Mouse (Mus musculus) mature B cell (primary cell): ENCODE results near the gene Sec24c.

Experiments
- in situ Hi-C: fragments of 300-500 bp; cut with MboI; formaldehyde crosslinking; loops from 2 replicates; pipeline ENCODE4 v1.14.3; 2019

Gene Sec24c

DNA sequence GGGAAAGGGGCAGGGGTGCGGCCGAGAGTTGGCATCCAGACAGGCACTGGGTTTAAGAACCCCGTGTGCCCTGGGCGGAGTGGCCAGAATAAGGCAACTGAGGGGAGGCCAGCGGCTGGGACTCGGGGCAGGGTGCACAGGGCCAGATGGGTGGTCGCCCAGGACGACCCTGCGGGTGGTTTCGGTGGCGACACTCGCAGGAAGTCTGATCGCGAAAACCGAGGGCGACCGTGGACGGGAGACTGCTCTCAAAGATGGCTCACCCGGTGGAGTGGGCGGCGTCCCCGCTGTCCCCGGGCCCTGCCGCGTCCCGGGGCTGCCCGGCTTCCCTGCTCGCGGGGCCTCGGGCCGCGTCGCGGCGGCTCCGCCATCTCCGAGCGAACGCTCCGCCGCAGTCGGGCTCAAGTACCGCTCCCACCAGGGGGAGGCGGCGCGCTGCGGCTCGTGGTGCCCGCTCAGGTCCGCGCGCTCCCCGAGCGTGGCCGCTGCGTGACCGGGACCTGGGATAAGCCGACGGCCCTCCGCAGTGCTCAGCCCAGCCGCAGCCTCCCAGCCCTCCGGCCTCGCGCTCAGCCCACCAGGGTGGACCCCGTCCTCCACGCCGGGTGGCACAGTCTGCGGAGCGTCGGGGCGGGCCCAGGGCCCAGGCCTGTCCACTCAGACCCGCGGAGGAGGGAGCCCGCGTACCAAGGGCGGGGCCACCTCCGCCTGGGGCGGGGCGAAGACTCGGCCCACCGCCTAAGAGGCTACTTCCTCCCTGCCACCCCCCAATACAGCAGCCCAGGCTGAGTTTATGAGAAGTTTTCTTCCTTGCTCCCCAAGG lies 60.1 kb downstream of the Sec24c start, which contains the start of gene Ndst2:
Ndst2 (minus strand) TSS at position 611 of the 823 bp plus-strand sequence.
- in situ Hi-C loops = no loop called here

DNA sequence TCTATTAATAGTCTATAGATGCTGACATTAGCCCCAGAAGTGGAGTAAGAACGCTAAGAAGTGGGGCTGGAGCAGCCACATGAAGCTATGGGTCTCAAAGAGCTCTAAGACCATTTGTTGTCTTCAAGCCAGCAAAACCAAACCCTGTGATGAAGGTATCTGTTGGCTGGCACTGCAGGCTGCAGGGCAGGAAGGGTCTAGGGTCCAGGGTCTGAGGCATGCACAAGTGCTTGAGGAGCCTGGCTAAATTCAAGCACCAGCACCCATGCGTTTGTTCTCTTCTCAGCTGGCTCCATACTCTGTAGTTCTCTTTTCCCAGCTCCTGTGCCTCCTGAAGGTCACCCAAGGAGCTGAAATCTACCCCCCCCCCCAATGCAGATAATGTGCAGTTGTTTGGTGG lies 60.9 kb downstream of the Sec24c start:
- in situ Hi-C loops = no loop called here

DNA sequence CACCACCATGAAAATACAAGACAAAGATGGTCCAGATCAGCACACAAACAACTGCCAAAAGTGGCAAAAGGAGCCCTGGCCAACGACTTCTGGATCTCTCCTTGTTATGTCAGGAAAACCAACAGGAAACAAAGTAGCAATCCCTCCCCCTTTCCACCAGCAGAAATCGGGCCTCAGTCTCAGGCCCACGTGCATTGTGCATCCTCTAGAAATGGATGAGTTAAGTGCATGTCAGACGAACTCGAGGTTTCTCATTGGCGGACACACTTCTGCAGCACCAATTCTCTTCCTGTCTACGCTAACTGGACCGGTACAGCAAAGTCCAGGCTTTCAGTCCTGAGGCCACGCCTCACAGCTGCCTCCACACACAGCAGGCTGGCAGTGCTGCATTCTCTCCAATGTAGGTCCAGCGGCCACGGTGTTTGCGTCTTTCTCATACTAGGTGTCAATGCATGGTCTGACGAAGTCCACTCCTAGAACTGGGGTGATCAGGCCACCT lies 61.8 kb downstream of the Sec24c start:
- in situ Hi-C loops = no loop called here

DNA sequence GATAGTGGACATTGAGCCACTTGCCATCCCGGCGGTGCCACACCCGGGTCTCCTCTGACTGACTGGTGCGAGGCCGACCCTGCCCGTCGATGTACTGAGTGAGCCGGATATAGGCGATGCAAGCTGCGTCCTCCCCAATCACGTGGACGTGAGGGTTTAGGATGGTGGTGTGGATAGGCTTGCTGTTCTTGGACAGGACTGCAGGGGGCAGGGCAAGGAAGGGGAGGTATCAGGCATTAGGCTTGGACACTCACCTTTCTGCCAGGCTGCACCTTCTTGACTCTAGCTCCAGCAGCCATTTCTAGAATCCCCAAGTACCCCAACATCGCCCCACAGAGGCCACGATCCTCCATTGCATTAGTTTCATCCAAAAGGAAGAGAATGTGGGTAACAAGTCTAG lies 63.2 kb downstream of the Sec24c start:
- in situ Hi-C loops = no loop called here

DNA sequence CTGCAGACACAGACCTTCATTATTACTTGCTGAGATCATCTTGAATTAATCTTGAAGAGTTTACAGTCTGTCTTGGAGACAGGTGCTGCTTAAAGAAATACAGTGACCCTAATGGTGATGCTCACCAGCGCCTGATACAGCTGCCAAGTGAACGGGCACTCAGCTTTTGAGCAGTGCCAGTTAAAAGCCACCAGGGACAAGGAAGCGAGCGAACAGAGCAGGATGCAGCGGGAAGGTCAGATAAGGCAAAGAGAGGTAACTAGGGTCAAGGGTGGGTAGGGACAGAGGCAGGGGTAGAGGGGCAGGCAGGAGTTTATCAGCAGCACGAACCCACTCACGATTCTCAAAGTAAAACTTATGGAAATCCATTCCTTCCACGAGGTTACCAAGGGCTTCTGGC lies 64.4 kb downstream of the Sec24c start:
- in situ Hi-C loops = no loop called here

DNA sequence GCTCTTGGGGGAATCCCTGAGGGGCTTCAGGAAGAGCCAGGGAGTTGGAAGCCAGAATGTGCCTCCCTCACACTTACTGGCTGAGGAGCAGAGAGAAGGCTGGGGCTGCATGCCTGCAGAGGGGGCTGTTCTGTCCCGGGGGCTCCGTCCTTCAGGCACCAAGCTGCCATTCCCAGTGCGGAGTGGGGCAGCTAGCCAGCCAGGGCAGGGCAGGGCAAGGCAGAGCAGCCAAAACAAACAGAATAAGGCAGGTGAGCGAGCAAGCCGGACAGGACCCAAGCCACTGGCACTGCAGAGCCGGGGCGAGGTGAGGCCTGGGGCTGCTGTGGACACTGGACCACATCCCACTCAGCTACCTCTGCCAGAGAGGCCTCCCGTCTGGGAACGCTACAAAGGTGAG lies 67.2 kb downstream of the Sec24c start:
- in situ Hi-C loops = no loop called here

DNA sequence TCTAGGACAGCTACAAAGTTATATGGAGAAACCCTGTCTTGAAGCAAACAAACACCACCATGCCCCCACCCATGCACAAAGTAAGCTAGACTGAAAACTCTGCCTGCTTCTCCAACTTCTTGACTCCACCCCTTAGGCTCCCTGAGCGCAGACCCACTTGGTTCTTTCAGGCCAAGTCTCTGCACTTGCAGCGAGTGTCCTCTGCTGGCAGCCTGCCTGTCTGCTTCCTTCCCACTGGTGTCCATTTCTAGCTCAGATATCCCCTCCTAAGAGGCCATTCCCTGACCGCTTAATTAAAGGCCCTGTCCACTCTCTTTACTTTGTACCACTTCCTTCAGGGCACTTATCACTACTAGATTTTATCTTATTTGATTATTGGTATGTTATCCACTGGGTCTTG lies 69.5 kb downstream of the Sec24c start:
- in situ Hi-C loops = no loop called here
